ENCODE assay signal across 11 mouse cellular contexts in genomic region chr10:129549354-129549753, GRCm38 (mm10). TPM values are rescaled to one million over a fixed set of nuclear protein-coding genes. Genes with fewer than 3 reads are reported as not detected.
DNase-seq lines count a peak whose midpoint lies in the region.
"Had no signal": no experiment of that assay in that cellular context is flagged by ENCODE, and none has a peak within 500 bp of the region (broad histone marks: within the 10 kb centered on the region; RNA-seq: fewer than 3 reads in every experiment).

No protein-coding gene starts in this region.

- H3K4me3 ChIP-seq in embryonic facial prominence, embryonic 10.5 days = no peak overlapping the region
- H3K4me3 ChIP-seq: heart, embryonic 15.5 days had no signal

- DNase-seq in adrenal gland, postnatal 14 days = peak; percentile 5
- DNase-seq in adrenal gland, postnatal 4 days (ENCODE audit: low spot score in 2 of 2) = no peak
- peak; percentile 14 for DNase-seq in left cerebral cortex, postnatal 25 days (ENCODE audit: low spot score in 2 of 2)
- DNase-seq in left cerebral cortex, adult 8-10 months (ENCODE audit: low spot score in 2 of 2) = no peak
- DNase-seq in embryonic facial prominence, embryonic 10.5 days (ENCODE audit: low spot score) = peak; percentile 14
- DNase-seq in mesoderm, embryonic 11.5 days (ENCODE audit: low read depth, low spot score) = peak; percentile 5
- no peak for DNase-seq in testis, postnatal 14 days (ENCODE audit: low spot score)
- no peak for DNase-seq in c-Kit-positive CD71-positive TER-119-positive erythroid progenitor cells, embryonic 14.5 days (ENCODE audit: low spot score)

- H3K27ac ChIP-seq in embryonic facial prominence, embryonic 10.5 days (replicated peaks) = no peak overlapping the region
- H3K27ac ChIP-seq: heart, embryonic 15.5 days; macrophage had no signal

- no peaks in the 10 kb centered on the region for H3K27me3 ChIP-seq in embryonic facial prominence, embryonic 10.5 days (replicated peaks; ENCODE audit: low read depth, poor library complexity, severe bottlenecking)
- H3K27me3 ChIP-seq: heart, embryonic 15.5 days had no signal

- no peaks in the 10 kb centered on the region for H3K36me3 ChIP-seq in embryonic facial prominence, embryonic 10.5 days (replicated peaks)
- H3K36me3 ChIP-seq: heart, embryonic 15.5 days had no signal

- 58% methylated on average over 1 of the region's 1 CpGs for WGBS in embryonic facial prominence, embryonic 10.5 days

- intact Hi-C loops in left cerebral cortex, postnatal 25 days (cut with DNase I) = loop anchor here (2.0 kb wide), 1 partner anchor 543 kb away; no protein-coding TSS in a partner anchor

- H3K9me3 ChIP-seq in embryonic facial prominence, embryonic 10.5 days = peaks cover 5% of the 10 kb centered on the region
- H3K9me3 ChIP-seq: heart, embryonic 15.5 days had no signal

- H3K4me1 ChIP-seq in embryonic facial prominence, embryonic 10.5 days = no peaks in the 10 kb centered on the region
- H3K4me1 ChIP-seq: heart, embryonic 15.5 days had no signal

RNA-seq across cellular contexts. Expression of gene Olfr792, which starts 10.4 kb away (rescaled TPM):
- total RNA-seq in adrenal gland, postnatal 14 days (2021) = not detected in 2 replicates
- not detected for total RNA-seq in adrenal gland, postnatal 4 days (2021)
- total RNA-seq in left cerebral cortex, postnatal 25 days (2021) = not detected
- not detected for total RNA-seq in left cerebral cortex, adult 8-10 months (2022)
- not detected in 2 replicates for polyA plus RNA-seq in embryonic facial prominence, embryonic 10.5 days (2016; fragmentation: Nextera tagmentation; extraction: Ambion mirVana)
- total RNA-seq: adrenal gland, postnatal 36 days had no signal
- polyA plus RNA-seq: heart, embryonic 15.5 days; macrophage had no signal

RNA-seq across cellular contexts. Expression of gene Olfr794, which starts 18.1 kb away (rescaled TPM):
- total RNA-seq in adrenal gland, postnatal 14 days (2021) = not detected in 2 replicates
- not detected for total RNA-seq in adrenal gland, postnatal 4 days (2021)
- not detected for total RNA-seq in left cerebral cortex, postnatal 25 days (2021)
- total RNA-seq in left cerebral cortex, adult 8-10 months (2022) = not detected
- polyA plus RNA-seq in embryonic facial prominence, embryonic 10.5 days (2016; fragmentation: Nextera tagmentation; extraction: Ambion mirVana) = not detected in 2 replicates
- total RNA-seq: adrenal gland, postnatal 36 days had no signal
- polyA plus RNA-seq: heart, embryonic 15.5 days; macrophage had no signal

RNA-seq across cellular contexts. Expression of gene Olfr791, which starts 27.8 kb away (rescaled TPM):
- not detected in 2 replicates for total RNA-seq in adrenal gland, postnatal 14 days (2021)
- total RNA-seq in adrenal gland, postnatal 4 days (2021) = not detected
- total RNA-seq in left cerebral cortex, postnatal 25 days (2021) = not detected
- total RNA-seq in left cerebral cortex, adult 8-10 months (2022) = not detected
- not detected in 2 replicates for polyA plus RNA-seq in embryonic facial prominence, embryonic 10.5 days (2016; fragmentation: Nextera tagmentation; extraction: Ambion mirVana)
- total RNA-seq: adrenal gland, postnatal 36 days had no signal
- polyA plus RNA-seq: heart, embryonic 15.5 days; macrophage had no signal

RNA-seq across cellular contexts. Expression of gene Olfr790, which starts 51.1 kb away (rescaled TPM):
- total RNA-seq in adrenal gland, postnatal 14 days (2021) = not detected in 2 replicates
- total RNA-seq in adrenal gland, postnatal 4 days (2021) = not detected
- not detected for total RNA-seq in left cerebral cortex, postnatal 25 days (2021)
- total RNA-seq in left cerebral cortex, adult 8-10 months (2022) = not detected
- not detected in 2 replicates for polyA plus RNA-seq in embryonic facial prominence, embryonic 10.5 days (2016; fragmentation: Nextera tagmentation; extraction: Ambion mirVana)
- total RNA-seq: adrenal gland, postnatal 36 days had no signal
- polyA plus RNA-seq: heart, embryonic 15.5 days; macrophage had no signal

Comparison
In these comparisons a context has a peak if more than half of its experiments do, and no peak if none do; other contexts are left out.
1. DNase-seq: peak in adrenal gland, postnatal 14 days (single experiment), left cerebral cortex, postnatal 25 days (2 of 2), embryonic facial prominence, embryonic 10.5 days (single experiment) and mesoderm, embryonic 11.5 days (single experiment); none in adrenal gland, postnatal 4 days (0 of 2), left cerebral cortex, adult 8-10 months (0 of 2), testis, postnatal 14 days (single experiment) and c-Kit-positive CD71-positive TER-119-positive erythroid progenitor cells, embryonic 14.5 days (single experiment).